Mouse (Mus musculus) spleen, adult 2 months (tissue): Measurements from ENCODE around the gene Wnt7b. TPM values are rescaled to one million over a fixed set of nuclear protein-coding genes. Genes with fewer than 3 reads are reported as not detected.

Experiments used
- DNase-seq, 2 experiments: peaks; one replicate each; pipeline versions ENCODE4 v3.0.0 to v3.0.0-alpha.2; 2012 to 2021; ENCODE audit warnings: low spot score in 2 of 2, low read depth in 1 of 2
- H3K27ac ChIP-seq: fragments of 200-500 bp; 2 replicates; pipeline ENCODE4 v1.5.1; 2012; ENCODE audit warnings: low read length, inconsistent platforms; ENCODE audit not compliant: insufficient read depth
- H3K27me3 ChIP-seq: fragments of 200-500 bp; 2 replicates; pipeline ENCODE4 v1.6.1; 2012; ENCODE audit warnings: mild to moderate bottlenecking, moderate library complexity, low read length, inconsistent platforms; ENCODE audit not compliant: control insufficient read depth, insufficient read depth
- H3K36me3 ChIP-seq: fragments of 200-500 bp; 2 replicates; pipeline ENCODE4 v1.6.1; 2012; ENCODE audit warnings: mild to moderate bottlenecking, low read length, inconsistent platforms; ENCODE audit not compliant: control insufficient read depth, insufficient read depth
- H3K4me1 ChIP-seq: fragments of 200-500 bp; 2 replicates; pipeline ENCODE4 v1.6.1; 2011; ENCODE audit warnings: inconsistent platforms; ENCODE audit not compliant: control insufficient read depth, insufficient read depth, insufficient read length
- H3K4me3 ChIP-seq: fragments of 200-500 bp; 2 replicates; pipeline ENCODE4 v1.5.1; 2011; ENCODE audit warnings: mild to moderate bottlenecking, inconsistent platforms; ENCODE audit not compliant: insufficient read depth, insufficient read length; ENCODE audit errors: extremely low read depth
- CTCF ChIP-seq: fragments of 200-500 bp; IDR thresholded peaks from 2 replicates; pipeline ENCODE4 v1.5.1; 2011; ENCODE audit warnings: mild to moderate bottlenecking, inconsistent platforms; ENCODE audit not compliant: insufficient read depth, insufficient read length, insufficient replicate concordance; ENCODE audit errors: extremely low read depth
- POLR2A ChIP-seq: fragments of 200-500 bp; IDR thresholded peaks from 2 replicates; pipeline ENCODE4 v1.6.1; 2011; ENCODE audit warnings: low read depth, low read length, inconsistent platforms
- WGBS: fragments of 180-500 bp; shearing (Covaris S2); methylation state at CpG from one replicate; pipeline ENCODE4 v1.1.7; 2018; 5-methylcytosine and 5-hydroxymethylcytosine counted together
- polyA plus RNA-seq: library from polyadenylated mRNA; depleted of rRNA; stranded (reverse); fragments of >200 nt; gene quantifications from 2 replicates; pipeline ENCODE4 v1.2.3, GENCODE M21; 2012

The Wnt7b gene
- polyA plus RNA-seq, 1 experiment: 0.08 TPM

GRCm38 (mm10) chr15:85537151-85537550 is 45.1 kb downstream of the Wnt7b start:
- TF ChIP-seq POLR2A (no peak), CTCF (no peak)
- Histone ChIP-seq H3K4me1 (no peaks in the 10 kb centered on the region), H3K27ac (no peak overlapping the region), H3K36me3 (no peaks in the 10 kb centered on the region), H3K27me3 (no peaks in the 10 kb centered on the region), H3K4me3 (no peak overlapping the region)
- DNase-seq: no peak
- 88% methylated on average over 25 of the region's 25 CpGs for WGBS

GRCm38 (mm10) chr15:85534646-85535045 is 47.6 kb downstream of the Wnt7b start:
- TF ChIP-seq POLR2A (no peak), CTCF (no peak)

GRCm38 (mm10) chr15:85534215-85534614 is 48.1 kb downstream of the Wnt7b start:
- H3K36me3 ChIP-seq: no peaks in the 10 kb centered on the region
- DNase-seq: no peak
- H3K4me3 ChIP-seq: no peak overlapping the region
- 81% methylated on average over 8 of the region's 8 CpGs for WGBS
- H3K27ac ChIP-seq: no peak overlapping the region
- no peaks in the 10 kb centered on the region for H3K27me3 ChIP-seq
- TF ChIP-seq POLR2A (no peak), CTCF (no peak)
- H3K4me1 ChIP-seq: no peaks in the 10 kb centered on the region

More at GRCm38 (mm10) chr15:85534646-85535045, 47.6 kb downstream of the Wnt7b start:
- H3K4me1 ChIP-seq: no peaks in the 10 kb centered on the region
- H3K27me3 ChIP-seq: no peaks in the 10 kb centered on the region
- no peak overlapping the region for H3K27ac ChIP-seq
- no peak overlapping the region for H3K4me3 ChIP-seq
- WGBS: 84% methylated on average over 6 of the region's 6 CpGs
- no peaks in the 10 kb centered on the region for H3K36me3 ChIP-seq
- no peak for DNase-seq

DNA sequence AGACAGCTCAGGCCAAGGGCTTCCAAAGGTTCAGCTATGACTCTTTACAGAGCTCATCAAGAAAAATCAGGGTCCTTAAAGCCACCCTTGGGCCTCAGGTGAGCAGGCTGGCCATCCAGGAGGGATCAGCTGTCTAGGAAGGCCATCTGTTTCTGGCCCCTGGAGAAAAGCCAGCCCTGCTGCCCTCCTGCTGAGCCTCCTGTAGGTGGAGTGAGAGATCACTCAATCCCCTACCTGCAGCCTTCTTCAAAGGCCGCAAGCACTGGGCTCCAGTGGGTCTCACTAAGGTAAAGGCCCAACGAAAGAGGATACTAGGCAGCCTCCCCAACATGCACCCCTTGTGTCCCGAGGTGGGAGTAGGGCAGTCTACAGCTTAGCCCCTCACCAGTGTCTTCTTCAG is 50.2 kb downstream of the Wnt7b start:
- TF ChIP-seq POLR2A (no peak), CTCF (no peak)
- H3K4me3 ChIP-seq: no peak overlapping the region
- H3K27ac ChIP-seq: no peak overlapping the region
- no peak for DNase-seq
- no peaks in the 10 kb centered on the region for H3K36me3 ChIP-seq
- no peaks in the 10 kb centered on the region for H3K27me3 ChIP-seq
- no peaks in the 10 kb centered on the region for H3K4me1 ChIP-seq
- WGBS: 74% methylated on average over 3 of the region's 3 CpGs

DNA sequence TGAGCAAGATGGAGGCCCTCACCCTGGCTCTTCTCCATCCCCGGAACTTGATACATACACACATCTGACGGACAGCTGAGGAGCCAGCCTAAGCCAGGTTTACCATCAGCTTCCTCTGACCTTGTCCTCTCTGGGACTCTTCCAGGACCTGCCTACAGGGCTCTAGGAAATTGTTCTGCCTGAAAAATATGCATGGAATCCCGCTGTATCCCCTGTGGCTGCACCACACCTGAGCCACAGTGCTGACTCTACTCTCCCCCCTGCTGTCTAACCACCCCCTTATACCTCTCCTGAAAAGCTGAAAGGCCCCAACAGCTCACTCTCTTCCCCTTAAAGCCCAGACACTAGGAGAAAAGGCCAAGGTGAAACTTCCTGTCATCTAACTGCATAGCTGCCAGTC is 52.4 kb downstream of the Wnt7b start:
- TF ChIP-seq CTCF: no peak
- no peak for TF ChIP-seq POLR2A
- Histone ChIP-seq H3K4me1 (no peaks in the 10 kb centered on the region), H3K4me3 (no peak overlapping the region), H3K27me3 (no peaks in the 10 kb centered on the region), H3K36me3 (no peaks in the 10 kb centered on the region), H3K27ac (no peak overlapping the region)
- 74% methylated on average over 3 of the region's 3 CpGs for WGBS
- no peak for DNase-seq

DNA sequence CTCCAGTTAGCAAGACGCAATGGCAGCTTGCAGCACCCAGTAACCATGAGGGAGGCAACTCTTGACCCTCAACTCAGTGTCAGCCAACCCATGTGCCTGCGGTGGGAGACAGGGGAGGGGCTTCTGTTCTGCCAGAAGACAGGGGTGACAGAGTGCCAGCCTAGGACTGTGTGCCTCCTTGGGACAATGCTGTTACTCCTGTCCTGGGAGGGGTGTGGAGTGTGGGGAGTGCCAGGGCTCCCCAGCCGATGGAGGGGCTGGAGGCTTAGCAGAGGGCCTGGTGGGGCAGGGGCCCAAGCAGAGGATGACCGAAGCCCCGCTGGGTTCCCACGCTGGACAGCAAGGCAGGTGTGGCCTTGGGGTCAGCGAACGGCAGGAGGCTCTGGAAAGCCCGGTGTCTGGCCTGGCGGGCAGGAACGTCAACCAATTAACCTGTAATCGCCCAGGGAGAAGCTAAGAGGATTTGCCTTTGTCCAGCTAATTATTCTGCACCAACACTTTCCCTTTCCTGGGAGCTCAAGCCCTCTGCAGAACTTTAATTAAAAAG is 57.8 kb downstream of the Wnt7b start:
- Histone ChIP-seq H3K4me3 (no peak overlapping the region), H3K27ac (no peak overlapping the region), H3K36me3 (no peaks in the 10 kb centered on the region), H3K4me1 (no peaks in the 10 kb centered on the region), H3K27me3 (0 out of 2 replicates have a peak, but pooled peaks cover 2% of the 10 kb centered on the region)
- DNase-seq: no peak
- 74% methylated on average over 12 of the region's 12 CpGs for WGBS
- TF ChIP-seq CTCF (no peak), POLR2A (no peak)

GRCm38 (mm10) chr15:85523173-85523991 is 58.9 kb downstream of the Wnt7b start:
- TF ChIP-seq CTCF (no peak), POLR2A (no peak)
- Histone ChIP-seq H3K27me3 (0 out of 2 replicates have a peak, but pooled peaks cover 2% of the 10 kb centered on the region), H3K4me1 (no peaks in the 10 kb centered on the region), H3K36me3 (no peaks in the 10 kb centered on the region), H3K27ac (no peak overlapping the region), H3K4me3 (no peak overlapping the region)
- no peak for DNase-seq
- whole genome bisulfite sequencing: 13% methylated on average over 14 of the region's 14 CpGs
